Mouse (Mus musculus): ENCODE results near the gene Ttc12.

GRCm38 (mm10) chr9:49527340-49527739 lies 41.3 kb upstream of the Ttc12 start:
- TF ChIP-seq CTCF (IDR thresholded peaks at IDR 0.05; ENCODE audit: low read depth) (no peak), EP300 (IDR thresholded peaks at IDR 0.05; ENCODE audit: low read depth) (no peak)

Data from liver, postnatal 0 days (tissue).